Mouse (Mus musculus) inflammation-experienced regulatory T-cells (primary cell): ENCODE data around the gene 1700014D04Rik. TPM values are rescaled to one million over a fixed set of nuclear protein-coding genes. Genes with fewer than 3 reads are reported as not detected.

Source experiments
- polyA plus RNA-seq, 2 experiments: library from polyadenylated mRNA; unstranded; fragments of 100-300 nt; shearing (Covaris generic); gene quantifications; one replicate each; pipeline ENCODE4 v1.2.1; 2017

Gene 1700014D04Rik
- 1 to 10 TPM in 1 of 2 experiments, not detected in 1; 1.4 TPM for polyA plus RNA-seq

DNA sequence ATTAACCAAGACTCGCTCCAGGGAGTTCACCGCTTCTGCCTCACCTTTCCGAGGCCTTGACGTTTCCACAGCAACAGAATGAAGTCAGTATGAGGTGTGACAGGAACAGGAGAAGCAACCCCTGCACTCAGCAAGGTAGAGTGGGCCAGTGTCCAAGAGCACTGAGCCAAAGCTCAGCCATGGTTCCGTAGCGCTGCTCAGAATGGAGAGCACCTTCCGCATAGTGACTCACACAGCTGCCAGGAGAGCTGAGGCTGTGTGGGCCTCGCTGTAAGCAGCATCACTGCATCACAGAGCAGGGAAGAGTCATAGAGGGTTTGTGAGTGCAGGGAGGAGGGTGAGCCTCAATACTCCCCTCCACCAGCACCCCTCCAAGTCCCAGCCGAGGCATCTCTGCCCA is at the start of gene 1700014D04Rik:
Gene 1700014D04Rik (minus strand): TSS at position 42 of the 400 bp plus-strand sequence.

DNA sequence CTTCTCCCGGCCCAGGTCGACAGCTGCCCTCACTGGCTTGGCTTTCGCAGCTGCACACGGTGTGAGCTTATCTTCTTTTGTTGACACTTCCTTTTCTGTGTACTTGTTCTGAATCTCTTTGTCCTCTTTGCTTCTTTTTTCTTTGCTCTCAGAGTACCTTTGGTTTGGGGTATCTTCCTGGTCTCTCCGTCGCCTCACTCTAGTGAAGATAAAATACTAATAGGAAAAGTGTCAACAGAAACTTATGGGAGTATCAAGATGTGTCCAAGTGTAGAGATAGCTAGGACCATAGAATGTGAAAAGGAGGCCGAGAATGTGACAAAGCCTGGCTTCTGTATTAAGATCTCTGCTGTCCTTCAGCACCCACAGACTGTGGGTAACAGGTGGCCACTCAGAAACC is 35.6 kb upstream of the 1700014D04Rik start, which contains the start of gene Gm49354:
Gene Gm49354 (minus strand): TSS at position 101 of the 400 bp plus-strand sequence.

DNA sequence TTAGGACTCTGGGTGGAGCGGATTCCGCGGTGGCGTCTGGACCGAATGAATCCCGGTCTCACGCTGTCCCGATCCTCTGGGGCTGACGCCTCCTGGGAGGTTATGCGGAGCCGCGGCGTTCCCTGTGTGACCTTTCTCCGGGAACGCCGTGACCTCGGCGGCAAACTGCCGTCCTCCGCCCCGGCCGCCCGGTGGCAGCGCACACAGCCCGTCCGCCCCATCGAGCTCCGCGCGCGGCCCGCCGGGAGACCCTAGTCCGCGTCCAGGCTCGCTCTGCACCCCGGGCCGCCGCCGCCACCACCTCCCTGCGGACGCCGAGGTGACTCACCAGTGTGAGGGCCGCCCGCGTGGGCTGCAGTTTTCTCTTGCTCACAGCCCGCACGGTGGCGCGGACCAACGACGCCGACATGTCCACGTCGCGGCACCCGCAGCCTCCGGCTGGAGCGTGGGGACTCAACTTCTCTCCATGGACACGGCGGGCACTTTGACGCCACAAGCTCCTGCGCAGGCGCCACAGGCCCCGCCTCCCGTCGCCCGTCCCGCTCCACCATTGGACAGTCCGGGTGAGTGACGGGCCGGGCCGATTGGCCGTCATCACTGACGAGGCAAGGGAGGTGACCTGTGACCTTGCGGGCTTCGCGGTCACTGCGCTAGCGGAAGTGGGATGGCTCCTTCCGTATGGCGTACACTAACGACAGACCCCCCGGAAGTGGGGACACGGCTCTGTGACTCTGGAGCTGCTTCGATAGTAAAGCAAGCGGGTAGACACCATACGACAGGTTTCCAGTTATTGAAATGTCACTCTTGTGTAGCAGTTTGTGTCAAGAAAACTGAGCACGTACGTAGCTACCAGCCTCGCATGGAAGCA is 23.0 kb upstream of the 1700014D04Rik start, which contains the start of gene Isca1:
Gene Isca1 (minus strand): TSS at position 515 of the 868 bp plus-strand sequence.

DNA sequence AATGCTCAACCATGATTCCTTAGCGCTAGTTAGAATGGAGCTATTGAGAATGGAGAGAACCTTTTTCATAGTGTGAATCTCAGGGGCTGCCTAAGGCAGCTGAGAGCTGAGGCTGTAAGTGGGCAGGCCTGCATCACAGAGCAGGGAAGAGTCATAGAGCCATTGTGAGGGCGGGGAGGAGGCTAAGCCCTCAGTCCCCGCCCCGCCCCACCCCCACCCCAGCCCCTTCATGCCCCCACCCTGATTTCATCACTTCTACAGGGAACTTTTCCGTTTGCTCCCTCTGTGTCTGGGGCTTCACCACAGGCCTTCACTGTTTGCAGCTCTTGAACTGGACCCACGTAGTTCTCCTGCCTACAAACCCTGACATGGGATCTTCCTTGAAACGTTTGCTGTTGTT is 14.9 kb downstream of the 1700014D04Rik start, which contains the start of gene Spata31d1d:
Gene Spata31d1d (minus strand): TSS at position 101 of the 400 bp plus-strand sequence.

DNA sequence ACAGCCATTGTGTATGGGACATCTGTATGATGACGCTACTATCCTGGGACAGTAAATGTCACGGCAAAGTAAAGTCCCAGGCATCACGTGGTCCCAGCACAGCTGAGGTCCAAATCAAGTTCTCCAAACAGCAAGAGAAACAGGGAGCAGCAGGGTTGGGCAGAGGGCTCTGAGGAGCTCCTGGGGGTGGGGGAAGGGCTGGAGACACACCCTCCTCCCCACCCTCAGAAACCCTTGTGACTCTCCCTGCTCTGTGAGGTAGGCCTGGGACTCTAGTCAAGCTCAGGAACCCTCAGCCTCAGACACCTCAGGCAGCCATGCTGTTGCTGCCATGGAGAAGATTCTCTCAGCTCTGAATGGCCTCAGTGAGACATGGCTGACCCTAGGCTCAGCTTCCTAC is 34.6 kb downstream of the 1700014D04Rik start, which contains the start of gene Spata31d1b:
Gene Spata31d1b (plus strand): TSS at position 301 of the 400 bp plus-strand sequence.

DNA sequence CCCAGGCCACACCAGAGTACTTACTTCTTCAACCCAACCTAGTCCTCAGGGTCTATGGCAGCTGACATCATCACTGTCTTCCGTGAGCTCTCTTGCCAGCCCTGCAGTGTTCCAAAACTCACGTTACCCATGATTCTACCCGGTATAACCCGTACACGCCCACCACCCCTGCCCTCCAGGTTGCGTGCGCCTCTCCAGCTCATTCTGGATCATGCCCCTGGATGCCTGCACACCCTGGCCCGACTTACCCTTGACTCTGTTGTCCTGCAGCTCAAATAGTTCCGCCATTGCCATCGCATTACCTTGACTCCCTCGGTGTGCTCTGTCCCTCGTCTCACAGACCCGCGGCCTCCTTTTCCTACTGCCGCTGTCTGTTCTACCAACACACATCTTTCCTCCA is 36.3 kb downstream of the 1700014D04Rik start, which contains the start of gene Spata31d1a:
Gene Spata31d1a (minus strand): TSS at position 101 of the 400 bp plus-strand sequence.

DNA sequence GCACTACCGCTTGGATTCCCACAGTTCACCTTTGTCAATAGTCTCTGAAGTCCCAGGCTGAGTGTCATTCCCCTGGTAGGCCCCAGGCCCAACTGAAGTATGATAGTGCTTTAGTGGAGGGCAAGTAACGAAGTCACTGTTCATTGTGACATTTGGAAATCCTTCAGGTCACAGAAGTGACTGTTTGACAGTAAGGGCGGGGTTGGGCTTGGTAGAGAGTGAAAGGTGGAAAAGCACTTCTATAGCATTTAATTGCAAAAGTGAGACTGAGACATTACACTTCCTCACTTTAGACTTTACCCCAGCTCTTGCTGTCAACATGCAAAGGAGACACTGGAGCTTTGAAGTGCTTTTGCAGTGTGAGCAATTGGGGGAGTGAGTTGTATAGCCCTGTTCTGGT is 52.5 kb downstream of the 1700014D04Rik start, which contains the start of gene 4921517D22Rik:
Gene 4921517D22Rik (minus strand): TSS at position 101 of the 400 bp plus-strand sequence.

Other genes starting within 250 kb of the 1700014D04Rik start
- 10 to 100 TPM; 21.5 to 28.8 TPM for gene Agtpbp1, start 161.5 kb downstream of the 1700014D04Rik start, polyA plus RNA-seq
- gene Naa35, start 161.5 kb downstream of the 1700014D04Rik start, polyA plus RNA-seq = 10 to 100 TPM; 62.7 to 75.7 TPM
- gene Golm1, start 70.9 kb downstream of the 1700014D04Rik start, polyA plus RNA-seq = 10 to 100 TPM; 36.9 to 80.2 TPM
- gene 4921517D22Rik, start 52.6 kb downstream of the 1700014D04Rik start, polyA plus RNA-seq = under 1 TPM; 0.05 to 0.12 TPM
- gene Spata31d1a, start 36.4 kb downstream of the 1700014D04Rik start, polyA plus RNA-seq = under 1 TPM; 0.16 to 0.17 TPM
- gene Spata31d1b, start 34.5 kb downstream of the 1700014D04Rik start, polyA plus RNA-seq = under 1 TPM in 1 of 2 experiments, not detected in 1; 0.09 TPM
- not detected for gene Spata31d1d, start 15.0 kb downstream of the 1700014D04Rik start, polyA plus RNA-seq
- gene Isca1, start 23.1 kb upstream of the 1700014D04Rik start, polyA plus RNA-seq = 10 to 100 TPM; 60.8 to 71.2 TPM
- gene Gm49354, start 35.5 kb upstream of the 1700014D04Rik start, polyA plus RNA-seq = not detected
- 100 to 1,000 TPM; 124 to 138 TPM for gene Tut7, start 76.4 kb upstream of the 1700014D04Rik start, polyA plus RNA-seq